Mouse (Mus musculus) heart, postnatal 10 days (tissue): ENCODE measurements at regions not wholly inside any gene's neighbourhood (a gene's known extent, or its start where the extent isn't known, plus 50 kb on each side); places are given as distances from the start of the nearest gene placed in this dataset.

ENCODE experiments used
- DNase-seq, 2 experiments: peaks; one replicate each; pipeline ENCODE4 v3.0.0; 2021
- intact Hi-C: fragments of 180-260 bp; cut with DNase I; formaldehyde crosslinking; loops from one replicate; pipeline ENCODE4 v1.15.1; 2025

GRCm38 (mm10) chr14:80789131-80789530 lies 805.2 kb downstream of the Olfm4 start:
- no peak for DNase-seq
- intact Hi-C loops, result no loop called here

- DNase-seq, result no peak
- intact Hi-C loops, result no loop called here
Measured at GRCm38 (mm10) chr14:80799370-80799959, 815.6 kb downstream of the Olfm4 start.

GRCm38 (mm10) chr14:80830476-80830875 lies 846.6 kb downstream of the Olfm4 start:
- no peak for DNase-seq
- intact Hi-C loops, result no loop called here

GRCm38 (mm10) chr14:80844550-80844949 lies 860.7 kb downstream of the Olfm4 start:
- intact Hi-C loops, result no loop called here
- DNase-seq, result no peak

GRCm38 (mm10) chr14:80845576-80846269 lies 861.8 kb downstream of the Olfm4 start:
- peak; percentile 58 to 71 for DNase-seq
- intact Hi-C loops, result no loop called here

GRCm38 (mm10) chr14:80846420-80847083 lies 862.7 kb downstream of the Olfm4 start:
- intact Hi-C loops, result no loop called here
- no peak for DNase-seq
